ENCODE assay signal across 9 mouse cellular contexts in the genomic region with DNA sequence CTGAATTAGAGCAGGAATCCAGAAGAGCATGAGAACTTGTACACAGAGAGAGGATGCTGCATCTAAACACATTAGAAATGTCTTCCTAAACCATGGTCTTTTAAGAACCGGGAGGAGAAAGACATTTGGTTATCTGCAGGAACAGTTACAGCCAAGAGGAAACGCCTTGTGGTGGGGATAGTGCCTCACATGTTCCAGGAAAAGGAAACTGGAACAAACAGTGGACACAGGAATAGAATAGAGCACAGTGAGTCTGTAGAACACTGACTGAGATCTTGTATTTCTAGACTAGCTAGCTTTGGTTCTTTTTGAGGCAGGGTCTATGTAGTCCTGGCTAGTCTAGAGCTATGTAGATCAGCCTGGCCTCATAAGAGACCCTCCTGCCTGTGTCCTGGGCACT. TPM values are rescaled to one million over a fixed set of nuclear protein-coding genes. Genes with fewer than 3 reads are reported as not detected.
DNase-seq lines count a peak whose midpoint lies in the region; ATAC-seq and TF ChIP-seq lines count a peak whose summit lies in the region.
"Had no signal": no experiment of that assay in that cellular context is flagged by ENCODE, and none has a peak within 500 bp of the region (broad histone marks: within the 10 kb centered on the region; RNA-seq: fewer than 3 reads in every experiment).

No protein-coding gene starts in this region.

- ATAC-seq in heart, embryonic 14.5 days (ENCODE audit: insufficient number of reproducible peaks, insufficient read depth, low FRiP score, low read depth): no peak
- ATAC-seq in lung, embryonic 16.5 days (ENCODE audit: low read depth): peak; percentile 77
- ATAC-seq: forebrain, embryonic 15.5 days had no signal

- peak in 1 of 2 experiments; percentile 47 for DNase-seq in heart, adult 2 months
- DNase-seq in heart, embryonic 10.5 days (ENCODE audit: low spot score): no peak
- DNase-seq in 416B (ENCODE audit: low read depth): peak; percentile 27
- DNase-seq in adipocyte (ENCODE audit: low spot score): no peak
- DNase-seq in ovary, postnatal 10 days (ENCODE audit: low spot score): no peak
- DNase-seq in c-Kit-positive CD71-positive TER-119-positive erythroid progenitor cells, embryonic 14.5 days (ENCODE audit: low spot score): no peak

- H3K9me3 ChIP-seq in heart, embryonic 10.5 days: no peaks in the 10 kb centered on the region
- H3K9me3 ChIP-seq in heart, embryonic 14.5 days (ENCODE audit: control insufficient read depth, low read length): no peaks in the 10 kb centered on the region
- no peaks in the 10 kb centered on the region for H3K9me3 ChIP-seq in lung, embryonic 16.5 days (ENCODE audit: control insufficient read depth, low read length)
- H3K9me3 ChIP-seq: forebrain, embryonic 15.5 days had no signal

- H3K4me3 ChIP-seq in heart, adult 2 months: no peak overlapping the region; the same call in 1 of the 2 replicates
- H3K4me3 ChIP-seq in heart, embryonic 10.5 days: no peak overlapping the region
- no peak overlapping the region for H3K4me3 ChIP-seq in heart, embryonic 14.5 days (ENCODE audit: control insufficient read depth in 1 of 2, insufficient read depth in 1 of 2, low read depth in 1 of 2, low read length in 2 of 2)
- no peak overlapping the region for H3K4me3 ChIP-seq in lung, embryonic 16.5 days (ENCODE audit: low read length)
- H3K4me3 ChIP-seq: forebrain, embryonic 15.5 days had no signal

- intact Hi-C loops in heart, adult 2 months (cut with DNase I): loop anchor here (1.0 to 2.0 kb wide), 2 partner anchors 14 to 28 kb away; no protein-coding TSS in a partner anchor

- no peaks in the 10 kb centered on the region for H3K79me2 ChIP-seq in heart, adult 2 months (replicated peaks; ENCODE audit: control insufficient read depth, insufficient read depth, low read length)

- peaks cover 34% of the 10 kb centered on the region for H3K36me3 ChIP-seq in heart, adult 2 months (ENCODE audit: control insufficient read depth, insufficient read depth, low read length)
- H3K36me3 ChIP-seq in heart, embryonic 10.5 days: peaks cover 95% of the 10 kb centered on the region
- peaks cover 90% of the 10 kb centered on the region for H3K36me3 ChIP-seq in heart, embryonic 14.5 days (ENCODE audit: control insufficient read depth, insufficient read depth, low read length)
- peaks cover 50% of the 10 kb centered on the region for H3K36me3 ChIP-seq in lung, embryonic 16.5 days (ENCODE audit: control insufficient read depth, insufficient read depth, low read length)

- no peak overlapping the region for H3K4me2 ChIP-seq in heart, embryonic 14.5 days (ENCODE audit: low read length)
- H3K4me2 ChIP-seq in lung, embryonic 16.5 days (ENCODE audit: low read depth, low read length): 0 out of 2 replicates have a peak overlapping the region, but pooled peaks have one; percentile 6
- H3K4me2 ChIP-seq: forebrain, embryonic 15.5 days had no signal

- 16% methylated on average over 2 of the region's 2 CpGs for WGBS in heart, adult 2 months
- WGBS in heart, embryonic 10.5 days: 62% methylated on average over 2 of the region's 2 CpGs
- WGBS in heart, embryonic 14.5 days: 55% methylated on average over 2 of the region's 2 CpGs
- 66% methylated on average over 2 of the region's 2 CpGs for WGBS in lung, embryonic 16.5 days

- TF ChIP-seq POLR2A in heart, adult 2 months (IDR thresholded peaks at IDR 0.05; ENCODE audit: insufficient read depth, low read depth, low read length): peak; percentile 70; the same call in 1 of the 2 replicates

- no peak for TF ChIP-seq EP300 in heart, adult 2 months (IDR thresholded peaks at IDR 0.05; ENCODE audit: insufficient read depth, low read depth, low read length)

- H3K4me1 ChIP-seq in heart, adult 2 months (ENCODE audit: control insufficient read depth, insufficient read depth, low read length): peaks cover 9% of the 10 kb centered on the region
- H3K4me1 ChIP-seq in heart, embryonic 10.5 days: no peaks in the 10 kb centered on the region; the same call in 1 of the 2 replicates
- no peaks in the 10 kb centered on the region for H3K4me1 ChIP-seq in heart, embryonic 14.5 days (ENCODE audit: control insufficient read depth in 2 of 2, insufficient read depth in 2 of 2, low read length in 2 of 2)
- H3K4me1 ChIP-seq in lung, embryonic 16.5 days (replicated peaks; ENCODE audit: control insufficient read depth, insufficient read depth, low read length): no peaks in the 10 kb centered on the region
- H3K4me1 ChIP-seq: forebrain, embryonic 15.5 days had no signal

- H3K27ac ChIP-seq in heart, adult 2 months: peak overlapping the region; percentile 94
- H3K27ac ChIP-seq in heart, embryonic 10.5 days: no peak overlapping the region
- peak overlapping the region; percentile 65 to 80 for H3K27ac ChIP-seq in heart, embryonic 14.5 days (replicated peaks in 1 of 2; ENCODE audit: control insufficient read depth in 1 of 2, insufficient read depth in 1 of 2, low read depth in 2 of 2, low read length in 2 of 2)
- peak overlapping the region; percentile 84 for H3K27ac ChIP-seq in lung, embryonic 16.5 days (ENCODE audit: low read length)
- H3K27ac ChIP-seq: forebrain, embryonic 15.5 days had no signal

- H3K9ac ChIP-seq in heart, adult 2 months (ENCODE audit: low read depth, low read length): peak overlapping the region; percentile 49
- no peak overlapping the region for H3K9ac ChIP-seq in heart, embryonic 14.5 days (ENCODE audit: low read length)
- no peak overlapping the region for H3K9ac ChIP-seq in lung, embryonic 16.5 days (ENCODE audit: low read length)
- H3K9ac ChIP-seq: forebrain, embryonic 15.5 days had no signal

- TF ChIP-seq CTCF in heart, adult 2 months (IDR thresholded peaks at IDR 0.05): peak; percentile 55

- H3K27me3 ChIP-seq in heart, adult 2 months (ENCODE audit: control insufficient read depth, insufficient read depth, low read length): no peaks in the 10 kb centered on the region
- no peaks in the 10 kb centered on the region for H3K27me3 ChIP-seq in heart, embryonic 10.5 days (ENCODE audit: insufficient read depth, poor library complexity, severe bottlenecking)
- no peaks in the 10 kb centered on the region for H3K27me3 ChIP-seq in heart, embryonic 14.5 days (ENCODE audit: control insufficient read depth, insufficient read depth, low read length)
- no peaks in the 10 kb centered on the region for H3K27me3 ChIP-seq in lung, embryonic 16.5 days (ENCODE audit: control insufficient read depth, insufficient read depth, low read depth, low read length)
- H3K27me3 ChIP-seq: forebrain, embryonic 15.5 days had no signal

RNA-seq across cellular contexts. Expression of a gene that starts 19.2 kb away (rescaled TPM):
- 100 to 1,000 TPM; 773 to 861 TPM for total RNA-seq in heart, adult 2 months (2021)
- 266 and 385 TPM in 2 replicates for polyA plus RNA-seq in heart, adult 2 months (2012; rRNA removed)
- polyA plus RNA-seq in heart, embryonic 10.5 days (2016; fragmentation: Nextera tagmentation; extraction: Ambion mirVana): 712 and 1,091 TPM in 2 replicates
- 785 and 813 TPM in 2 replicates for polyA plus RNA-seq in heart, embryonic 14.5 days (2014; fragmentation: Nextera tagmentation; extraction: Ambion mirVana)
- polyA plus RNA-seq in lung, embryonic 16.5 days (2015; fragmentation: Nextera tagmentation; extraction: Ambion mirVana): 412 and 442 TPM in 2 replicates

RNA-seq across cellular contexts. Expression of a gene that starts 20.0 kb away (rescaled TPM):
- not detected for total RNA-seq in heart, adult 2 months (2021)
- polyA plus RNA-seq in heart, adult 2 months (2012; rRNA removed): 0.37 TPM in 1 of 2 replicates, not detected in the other
- 0.16 TPM in 1 of 2 replicates, not detected in the other for polyA plus RNA-seq in heart, embryonic 10.5 days (2016; fragmentation: Nextera tagmentation; extraction: Ambion mirVana)
- polyA plus RNA-seq in heart, embryonic 14.5 days (2014; fragmentation: Nextera tagmentation; extraction: Ambion mirVana): not detected in 2 replicates
- polyA plus RNA-seq in lung, embryonic 16.5 days (2015; fragmentation: Nextera tagmentation; extraction: Ambion mirVana): 0.15 and 0.18 TPM in 2 replicates

RNA-seq across cellular contexts. Expression of a gene that starts 42.5 kb away (rescaled TPM):
- 10 to 100 TPM; 10.5 to 10.8 TPM for total RNA-seq in heart, adult 2 months (2021)
- polyA plus RNA-seq in heart, adult 2 months (2012; rRNA removed): 14.5 and 17.8 TPM in 2 replicates
- polyA plus RNA-seq in heart, embryonic 10.5 days (2016; fragmentation: Nextera tagmentation; extraction: Ambion mirVana): 29.1 and 29.6 TPM in 2 replicates
- 40.9 and 42.0 TPM in 2 replicates for polyA plus RNA-seq in heart, embryonic 14.5 days (2014; fragmentation: Nextera tagmentation; extraction: Ambion mirVana)
- polyA plus RNA-seq in lung, embryonic 16.5 days (2015; fragmentation: Nextera tagmentation; extraction: Ambion mirVana): 34.9 and 36.2 TPM in 2 replicates

RNA-seq across cellular contexts. Expression of a gene that starts 42.7 kb away (rescaled TPM):
- 10 to 100 TPM; 17.7 to 24.8 TPM for total RNA-seq in heart, adult 2 months (2021)
- 6.4 and 11.2 TPM in 2 replicates for polyA plus RNA-seq in heart, adult 2 months (2012; rRNA removed)
- 35.8 and 44.0 TPM in 2 replicates for polyA plus RNA-seq in heart, embryonic 10.5 days (2016; fragmentation: Nextera tagmentation; extraction: Ambion mirVana)
- polyA plus RNA-seq in heart, embryonic 14.5 days (2014; fragmentation: Nextera tagmentation; extraction: Ambion mirVana): 24.8 and 25.1 TPM in 2 replicates
- polyA plus RNA-seq in lung, embryonic 16.5 days (2015; fragmentation: Nextera tagmentation; extraction: Ambion mirVana): 26.5 and 30.8 TPM in 2 replicates

RNA-seq across cellular contexts. Expression of a gene that starts 45.1 kb away (rescaled TPM):
- 10 to 100 TPM in 1 of 2 experiments, 1 to 10 TPM in 1; 8.2 to 10.3 TPM for total RNA-seq in heart, adult 2 months (2021)
- 5.5 and 7.4 TPM in 2 replicates for polyA plus RNA-seq in heart, adult 2 months (2012; rRNA removed)
- 70.6 and 98.8 TPM in 2 replicates for polyA plus RNA-seq in heart, embryonic 10.5 days (2016; fragmentation: Nextera tagmentation; extraction: Ambion mirVana)
- polyA plus RNA-seq in heart, embryonic 14.5 days (2014; fragmentation: Nextera tagmentation; extraction: Ambion mirVana): 45.2 and 52.6 TPM in 2 replicates
- 86.8 and 91.9 TPM in 2 replicates for polyA plus RNA-seq in lung, embryonic 16.5 days (2015; fragmentation: Nextera tagmentation; extraction: Ambion mirVana)
